Mouse (Mus musculus): ENCODE data around the gene Plcxd3.
"Not testable (repeated sequence)": the region's sequence is repeated elsewhere in the genome, so short reads cannot be mapped to it uniquely, and the experiment has no call there.

Gene Plcxd3

GRCm38 (mm10) chr15:4561431-4561970 is 186.2 kb downstream of the Plcxd3 start:
- no peak for DNase-seq (ENCODE audit: low read depth)

- not testable (repeated sequence) for DNase-seq (ENCODE audit: low read depth)
These were observed 220.2 kb downstream of the Plcxd3 start for GRCm38 (mm10) chr15:4595521-4595920.

GRCm38 (mm10) chr15:4598661-4599060 is 223.4 kb downstream of the Plcxd3 start:
- not testable (repeated sequence) for DNase-seq (ENCODE audit: low read depth)

- not testable (repeated sequence) for DNase-seq (ENCODE audit: low read depth)
These were observed 224.0 kb downstream of the Plcxd3 start for GRCm38 (mm10) chr15:4599331-4599730.

- DNase-seq (ENCODE audit: low read depth): no peak
These were observed 230.3 kb downstream of the Plcxd3 start for GRCm38 (mm10) chr15:4605630-4606029.

All from naive thymus-derived CD4-positive, alpha-beta T cell, adult 2 months (primary cell).